Comparison of ENCODE assay signal across 9 mouse cellular contexts in the genomic region with DNA sequence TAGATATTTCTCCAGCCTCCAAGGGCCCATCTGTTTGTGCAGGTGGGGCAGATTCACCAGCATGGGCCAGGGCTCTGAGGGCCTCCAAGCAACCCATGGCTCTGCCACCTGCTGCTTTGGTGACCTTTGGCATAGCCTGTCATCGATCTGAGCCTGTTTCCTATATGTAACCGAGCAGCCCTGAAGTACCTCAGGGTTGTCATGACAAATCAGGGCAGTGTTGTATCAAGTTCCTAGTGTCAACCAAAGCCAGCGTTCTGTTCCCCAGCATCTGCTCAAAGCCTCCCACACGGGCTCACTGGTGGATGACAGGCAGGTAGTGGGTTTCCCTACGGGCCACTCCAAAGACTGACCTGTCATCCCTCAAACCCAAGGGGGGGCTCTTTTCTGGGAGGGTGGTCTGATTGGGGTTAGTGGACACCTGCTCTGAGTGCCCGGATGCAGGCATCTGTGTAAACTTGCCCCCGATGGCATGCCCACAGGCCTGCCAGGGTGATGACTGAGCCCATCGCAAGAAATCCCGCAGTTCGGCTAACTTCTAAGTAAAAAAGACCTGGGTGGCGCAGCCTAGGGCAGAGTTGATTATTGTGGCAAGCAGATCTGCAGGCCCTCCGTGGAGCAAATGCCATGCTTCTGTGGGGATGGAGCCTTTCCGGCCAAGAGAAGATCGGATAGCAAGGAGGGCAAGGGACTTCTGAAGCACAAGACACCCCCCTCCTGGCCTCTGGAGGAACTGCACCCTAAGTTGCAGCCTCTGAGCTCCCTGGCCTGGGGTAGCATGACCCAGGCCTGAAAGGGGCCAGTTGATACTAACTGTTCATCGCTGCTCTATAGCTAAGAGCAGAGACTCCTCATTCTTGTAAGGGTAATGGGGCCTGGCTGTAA. TPM values are rescaled to one million over a fixed set of nuclear protein-coding genes. Genes with fewer than 3 reads are reported as not detected.
DNase-seq lines count a peak whose midpoint lies in the region; ATAC-seq lines count a peak whose summit lies in the region.
"Had no signal": no experiment of that assay in that cellular context is flagged by ENCODE, and none has a peak within 500 bp of the region (broad histone marks: within the 10 kb centered on the region; RNA-seq: fewer than 3 reads in every experiment).

No protein-coding gene starts in this region.

- H3K9me3 ChIP-seq in intestine, embryonic 14.5 days (ENCODE audit: control insufficient read depth, low read length) = no peaks in the 10 kb centered on the region
- H3K9me3 ChIP-seq in midbrain, embryonic 10.5 days (replicated peaks) = no peaks in the 10 kb centered on the region

- no peak overlapping the region for H3K4me2 ChIP-seq in intestine, embryonic 14.5 days (ENCODE audit: low read length)

- H3K27ac ChIP-seq in intestine, embryonic 14.5 days (ENCODE audit: low read depth) = no peak overlapping the region
- H3K27ac ChIP-seq in midbrain, embryonic 10.5 days (replicated peaks) = peak overlapping the region; percentile 1

- 48% methylated on average over 15 of the region's 15 CpGs for WGBS in intestine, embryonic 14.5 days
- 41% methylated on average over 15 of the region's 15 CpGs for WGBS in midbrain, embryonic 10.5 days

- H3K36me3 ChIP-seq in intestine, embryonic 14.5 days (ENCODE audit: control insufficient read depth, insufficient read depth, low read length) = no peaks in the 10 kb centered on the region
- no peaks in the 10 kb centered on the region for H3K36me3 ChIP-seq in midbrain, embryonic 10.5 days

- peak; percentile 40; the same call in 1 of the 2 replicates for ATAC-seq in intestine, embryonic 14.5 days (replicated peaks; ENCODE audit: low FRiP score, low TSS enrichment, low read depth)
- ATAC-seq in monocyte, adult 5-6 weeks (replicated peaks; ENCODE audit: insufficient number of reproducible peaks, low FRiP score, low TSS enrichment, poor library complexity, severe bottlenecking) = no peak

- peak; percentile 73 to 94 for DNase-seq in adrenal gland, adult (ENCODE audit: inconsistent age in 2 of 2, low spot score in 1 of 2)
- peak; percentile 86 to 89 for DNase-seq in cerebellum, postnatal 25 days
- peak; percentile 69 to 70 for DNase-seq in frontal cortex, postnatal 25 days (ENCODE audit: low spot score in 2 of 2)
- peak; percentile 90 for DNase-seq in intestine, embryonic 14.5 days (ENCODE audit: low spot score)
- peak; percentile 3 to 67 for DNase-seq in left cerebral cortex, adult 9 months (ENCODE audit: low spot score in 2 of 2)
- peak; percentile 87 for DNase-seq in midbrain, embryonic 10.5 days (ENCODE audit: low spot score)
- DNase-seq in spleen, adult 12 weeks (ENCODE audit: low spot score) = peak; percentile 8

- no peak overlapping the region for H3K4me3 ChIP-seq in intestine, embryonic 14.5 days (ENCODE audit: low read depth, low read length)
- no peak overlapping the region for H3K4me3 ChIP-seq in midbrain, embryonic 10.5 days

- H3K4me1 ChIP-seq in intestine, embryonic 14.5 days (replicated peaks; ENCODE audit: control insufficient read depth, insufficient read depth, low read length) = no peaks in the 10 kb centered on the region
- H3K4me1 ChIP-seq in midbrain, embryonic 10.5 days = peaks cover 12% of the 10 kb centered on the region

- H3K27me3 ChIP-seq in intestine, embryonic 14.5 days (replicated peaks; ENCODE audit: control insufficient read depth, insufficient read depth, low read length) = no peaks in the 10 kb centered on the region
- H3K27me3 ChIP-seq in midbrain, embryonic 10.5 days (ENCODE audit: low read depth, poor library complexity, severe bottlenecking) = no peaks in the 10 kb centered on the region

- no peak overlapping the region for H3K9ac ChIP-seq in intestine, embryonic 14.5 days (ENCODE audit: low read length)

RNA-seq across cellular contexts. Expression of gene E030025P04Rik, which starts 48.7 kb away (rescaled TPM):
- not detected in 2 replicates for polyA plus RNA-seq in intestine, embryonic 14.5 days (2014; fragmentation: Nextera tagmentation; extraction: Ambion mirVana)
- not detected in 2 replicates for polyA plus RNA-seq in midbrain, embryonic 10.5 days (2016; fragmentation: Nextera tagmentation; extraction: Ambion mirVana)
- not detected in 3 replicates for total RNA-seq in monocyte, adult 5-6 weeks (2017)
- total RNA-seq: neutrophil, adult 5-6 weeks had no signal

Comparison
In these comparisons a context has a peak if more than half of its experiments do, and no peak if none do; other contexts are left out.
1. DNase-seq: peak in every context shown above with its lines; median percentile 90 in intestine, embryonic 14.5 days; 88 in cerebellum, postnatal 25 days; 87 in midbrain, embryonic 10.5 days; 84 in adrenal gland, adult; 70 in frontal cortex, postnatal 25 days; 35 in left cerebral cortex, adult 9 months; 8 in spleen, adult 12 weeks.